Mouse (Mus musculus) embryonic fibroblast, embryonic 13.5 days (primary cell): ENCODE measurements at regions not wholly inside any gene's neighbourhood (a gene's known extent, or its start where the extent isn't known, plus 50 kb on each side); places are given as distances from the start of the nearest gene placed in this dataset.
"Not testable (repeated sequence)": the region's sequence is repeated elsewhere in the genome, so short reads cannot be mapped to it uniquely, and the experiment has no call there.

Experiments used
- H3K27ac ChIP-seq: 2 replicates; pipeline ENCODE4 v1.5.1; 2012; ENCODE audit warnings: low read length, control low read depth, inconsistent platforms; ENCODE audit not compliant: insufficient read depth
- H3K4me1 ChIP-seq: 2 replicates; pipeline ENCODE4 v1.6.1; 2011; ENCODE audit warnings: low read length; ENCODE audit not compliant: control insufficient read depth, insufficient read depth
- H3K4me3 ChIP-seq: 2 replicates; pipeline ENCODE4 v1.5.1; 2011; ENCODE audit warnings: mild to moderate bottlenecking, control low read depth, low read length; ENCODE audit not compliant: insufficient read depth
- CTCF ChIP-seq: IDR thresholded peaks from 2 replicates; pipeline ENCODE4 v1.5.1; 2011; ENCODE audit warnings: mild to moderate bottlenecking, control low read depth, low read length, moderate library complexity, borderline replicate concordance; ENCODE audit not compliant: insufficient read depth
- POLR2A ChIP-seq: IDR thresholded peaks from 2 replicates; pipeline ENCODE4 v1.6.1; 2011; ENCODE audit warnings: low read depth, mild to moderate bottlenecking, control low read depth, low read length, moderate library complexity

GRCm38 (mm10) chr5:16937840-16938239, 146.2 kb downstream of the Gm28710 start:
- Histone ChIP-seq H3K4me1 (no peaks in the 10 kb centered on the region), H3K4me3 (no peak overlapping the region), H3K27ac (no peak overlapping the region)
- no peak for TF ChIP-seq CTCF
- no peak for TF ChIP-seq POLR2A

- no peak for TF ChIP-seq CTCF
- TF ChIP-seq POLR2A, result no peak
- H3K4me3 ChIP-seq, result no peak overlapping the region
- no peaks in the 10 kb centered on the region for H3K4me1 ChIP-seq
- H3K27ac ChIP-seq, result no peak overlapping the region
These were observed 155.8 kb downstream of the Gm28710 start for GRCm38 (mm10) chr5:16947430-16947829.

- no peaks in the 10 kb centered on the region for H3K4me1 ChIP-seq
- H3K27ac ChIP-seq, result no peak overlapping the region
- H3K4me3 ChIP-seq, result no peak overlapping the region
- TF ChIP-seq CTCF (no peak), POLR2A (no peak)
These were observed 176.1 kb downstream of the Gm28710 start for GRCm38 (mm10) chr5:16967735-16968134.

GRCm38 (mm10) chr5:16968817-16969216, 177.2 kb downstream of the Gm28710 start:
- not testable (repeated sequence) for H3K4me1 ChIP-seq, H3K4me3 ChIP-seq, H3K27ac ChIP-seq

GRCm38 (mm10) chr5:16973206-16973896, 181.7 kb downstream of the Gm28710 start:
- H3K27ac ChIP-seq, result no peak overlapping the region
- no peak for TF ChIP-seq CTCF
- no peak for TF ChIP-seq POLR2A
- no peaks in the 10 kb centered on the region for H3K4me1 ChIP-seq

GRCm38 (mm10) chr5:16976006-16976405, 184.4 kb downstream of the Gm28710 start:
- Histone ChIP-seq H3K27ac (no peak overlapping the region), H3K4me3 (no peak overlapping the region), H3K4me1 (no peaks in the 10 kb centered on the region)
- TF ChIP-seq POLR2A (no peak), CTCF (no peak)

More at GRCm38 (mm10) chr5:16973206-16973896, 181.7 kb downstream of the Gm28710 start:
- no peak overlapping the region for H3K4me3 ChIP-seq

- TF ChIP-seq POLR2A (no peak), CTCF (no peak)
- Histone ChIP-seq H3K4me3 (no peak overlapping the region), H3K27ac (no peak overlapping the region), H3K4me1 (no peaks in the 10 kb centered on the region)
These were observed 193.3 kb downstream of the Gm28710 start for GRCm38 (mm10) chr5:16984877-16985276.

GRCm38 (mm10) chr5:16991518-16991917, 199.9 kb downstream of the Gm28710 start:
- Histone ChIP-seq H3K4me1 (no peaks in the 10 kb centered on the region), H3K4me3 (no peak overlapping the region), H3K27ac (no peak overlapping the region)
- TF ChIP-seq CTCF (no peak), POLR2A (no peak)

- no peak overlapping the region for H3K27ac ChIP-seq
- TF ChIP-seq POLR2A, result no peak
- TF ChIP-seq CTCF, result no peak
- H3K4me3 ChIP-seq, result no peak overlapping the region
- no peaks in the 10 kb centered on the region for H3K4me1 ChIP-seq
These were observed 207.6 kb downstream of the Gm28710 start for GRCm38 (mm10) chr5:16999183-16999582.

- Histone ChIP-seq H3K4me1 (peaks cover 2% of the 10 kb centered on the region; the same call in 1 of the 2 replicates), H3K4me3 (no peak overlapping the region), H3K27ac (no peak overlapping the region; the same call in 1 of the 2 replicates)
- TF ChIP-seq POLR2A, result no peak
- TF ChIP-seq CTCF, result no peak
These were observed 215.4 kb downstream of the Gm28710 start for GRCm38 (mm10) chr5:17006807-17007522.
